Mouse (Mus musculus): Measurements from ENCODE around the gene Borcs7.

DNA sequence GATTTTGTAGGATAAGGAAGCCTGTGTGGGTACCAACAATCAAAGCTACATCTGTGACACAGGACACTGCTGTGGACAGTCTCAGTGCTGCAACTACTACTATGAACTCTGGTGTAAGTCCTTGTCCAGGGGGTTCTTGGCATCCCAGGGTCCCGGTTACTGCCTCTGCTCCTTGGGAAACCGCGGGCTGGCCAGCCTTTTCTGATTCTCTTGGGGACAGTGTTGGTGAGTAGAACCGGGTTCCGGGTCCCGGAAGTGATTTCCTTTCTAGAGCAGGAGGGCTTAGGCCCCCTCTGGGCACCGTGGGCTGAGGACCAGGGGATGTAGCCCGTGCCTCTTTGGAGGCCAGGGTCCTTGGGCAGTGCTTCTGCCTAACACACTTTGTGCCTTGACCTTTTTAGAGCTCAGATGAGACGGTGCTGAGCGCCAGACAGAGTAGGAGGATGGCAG is 45.3 kb upstream of the Borcs7 start:
- TF ChIP-seq CTCF (IDR thresholded peaks at IDR 0.05; ENCODE audit: control insufficient read depth, insufficient read depth, low read length) (no peak), POLR2A (IDR thresholded peaks at IDR 0.05; ENCODE audit: borderline replicate concordance, control insufficient read depth, low read depth, low read length) (no peak)
